Comparison of ENCODE assay signal across 1 mouse cellular context in genomic region chr4:86718878-86719577, GRCm38 (mm10).
TF ChIP-seq lines count a peak whose summit lies in the region.

No protein-coding gene starts in this region.

TF ChIP-seq in MEL, 35 proteins besides CTCF, POLR2A, EP300 and RAD21:
- TF ChIP-seq ETS1 (IDR thresholded peaks at IDR 0.05; ENCODE audit: low read depth, low read length) (peak; percentile 28; the same call in 1 of the 2 replicates), USF1 (IDR thresholded peaks at IDR 0.05; ENCODE audit: low read depth, low read length) (no peak)
TF ChIP-seq in MEL: peak in this region for 1.
